Mouse (Mus musculus) frontal cortex, adult 2 months (tissue): ENCODE results near the gene Zmynd8. TPM values are rescaled to one million over a fixed set of nuclear protein-coding genes. Genes with fewer than 3 reads are reported as not detected.

Experiments
- DNase-seq, 2 experiments: peaks; one replicate each; pipeline ENCODE4 v3.0.0; 2022; ENCODE audit warnings: low spot score in 1 of 2; ENCODE audit errors: extremely low spot score in 1 of 2
- polyA plus RNA-seq: library from polyadenylated mRNA; depleted of rRNA; stranded (reverse); fragments of >200 nt; gene quantifications from 2 replicates; pipeline ENCODE4 v1.2.3, GENCODE M21; 2012; rRNA removed

Zmynd8 gene
- polyA plus RNA-seq, 1 experiment, result 79.7 TPM

GRCm38 (mm10) chr2:165759421-165759985 is 139.3 kb downstream of the Zmynd8 start:
- DNase-seq, result no peak

DNA sequence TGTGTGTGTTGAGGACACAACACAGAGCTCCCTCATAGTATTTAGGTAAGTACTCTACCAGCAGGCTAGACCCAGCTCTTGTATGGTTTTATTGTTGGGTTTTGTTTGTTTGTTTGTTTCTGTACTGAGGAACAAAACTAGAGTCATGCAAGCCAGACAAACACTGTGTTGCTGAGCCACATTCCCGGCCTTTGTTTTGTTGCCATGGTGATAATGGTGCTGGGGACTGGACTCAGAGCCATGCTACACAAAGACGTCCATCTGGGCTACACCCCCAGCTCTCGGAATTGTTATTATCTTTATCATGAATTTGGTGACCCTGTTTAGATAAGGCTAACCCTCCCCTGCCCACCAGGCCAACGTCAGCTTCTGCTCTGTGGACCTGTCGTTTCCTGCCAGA is 140.3 kb downstream of the Zmynd8 start:
- DNase-seq, result no peak

DNA sequence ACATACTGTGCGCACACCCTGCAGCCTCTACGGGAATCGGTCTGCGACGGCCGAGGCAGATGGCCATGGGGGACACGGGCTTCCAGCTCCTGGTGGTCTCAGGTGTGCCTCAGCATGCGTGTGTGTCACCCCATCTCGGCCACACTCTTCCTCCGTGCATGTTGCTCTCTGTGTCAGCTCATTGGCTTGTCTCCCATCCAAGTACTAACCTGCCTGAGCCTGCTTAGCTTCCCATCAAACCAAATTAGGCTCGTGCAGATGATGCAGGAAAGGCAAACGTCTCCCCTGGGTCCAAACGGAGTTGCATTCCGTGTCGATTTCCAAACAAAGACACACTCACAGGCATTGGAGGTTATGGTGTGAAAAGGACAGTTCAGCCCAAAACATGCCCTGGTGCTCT is 141.0 kb downstream of the Zmynd8 start:
- no peak for DNase-seq

DNA sequence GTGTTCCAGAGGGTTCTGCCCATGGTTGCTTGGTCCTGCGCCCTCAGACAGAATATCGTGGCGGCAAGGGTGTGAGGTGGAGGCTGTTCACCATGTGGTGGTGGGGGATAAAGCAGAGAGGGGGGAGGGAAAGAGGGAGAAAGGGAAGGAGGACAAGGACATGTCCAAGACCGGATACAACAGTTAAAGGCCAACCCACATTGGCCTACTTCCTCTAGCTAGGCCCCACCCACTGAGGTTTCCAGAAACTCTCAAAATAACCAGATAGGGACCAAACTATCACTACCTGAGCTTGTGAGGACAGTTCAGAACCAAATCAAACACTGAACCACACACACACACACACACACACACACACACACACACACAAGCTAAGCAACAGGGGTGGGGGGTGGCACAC is 146.1 kb downstream of the Zmynd8 start:
- no peak for DNase-seq

DNA sequence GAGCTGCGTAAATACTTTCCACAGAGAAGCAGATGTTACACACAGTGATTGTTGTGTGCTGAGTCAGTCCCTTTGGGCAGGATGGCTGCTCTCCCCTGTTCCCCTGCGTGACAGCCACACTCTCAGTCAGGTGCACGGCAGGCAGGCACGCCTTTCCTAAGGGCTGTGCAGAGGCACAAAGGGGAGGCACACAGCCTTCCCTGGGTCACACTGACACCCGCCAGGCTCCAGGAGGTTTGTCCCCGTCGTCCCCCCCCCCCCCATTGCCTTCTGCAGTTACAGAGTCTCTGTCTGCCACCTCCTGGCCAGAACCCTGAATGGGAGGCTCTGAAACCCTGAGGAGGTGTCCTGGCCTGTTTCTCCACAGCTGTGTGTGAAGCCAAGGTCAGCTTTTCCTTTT is 147.7 kb downstream of the Zmynd8 start:
- peak in 1 of 2 experiments; percentile 40 for DNase-seq

GRCm38 (mm10) chr2:165748426-165748825 is 150.4 kb downstream of the Zmynd8 start:
- no peak for DNase-seq

- no peak for DNase-seq
Measured at GRCm38 (mm10) chr2:165747975-165748374, 150.8 kb downstream of the Zmynd8 start.

DNA sequence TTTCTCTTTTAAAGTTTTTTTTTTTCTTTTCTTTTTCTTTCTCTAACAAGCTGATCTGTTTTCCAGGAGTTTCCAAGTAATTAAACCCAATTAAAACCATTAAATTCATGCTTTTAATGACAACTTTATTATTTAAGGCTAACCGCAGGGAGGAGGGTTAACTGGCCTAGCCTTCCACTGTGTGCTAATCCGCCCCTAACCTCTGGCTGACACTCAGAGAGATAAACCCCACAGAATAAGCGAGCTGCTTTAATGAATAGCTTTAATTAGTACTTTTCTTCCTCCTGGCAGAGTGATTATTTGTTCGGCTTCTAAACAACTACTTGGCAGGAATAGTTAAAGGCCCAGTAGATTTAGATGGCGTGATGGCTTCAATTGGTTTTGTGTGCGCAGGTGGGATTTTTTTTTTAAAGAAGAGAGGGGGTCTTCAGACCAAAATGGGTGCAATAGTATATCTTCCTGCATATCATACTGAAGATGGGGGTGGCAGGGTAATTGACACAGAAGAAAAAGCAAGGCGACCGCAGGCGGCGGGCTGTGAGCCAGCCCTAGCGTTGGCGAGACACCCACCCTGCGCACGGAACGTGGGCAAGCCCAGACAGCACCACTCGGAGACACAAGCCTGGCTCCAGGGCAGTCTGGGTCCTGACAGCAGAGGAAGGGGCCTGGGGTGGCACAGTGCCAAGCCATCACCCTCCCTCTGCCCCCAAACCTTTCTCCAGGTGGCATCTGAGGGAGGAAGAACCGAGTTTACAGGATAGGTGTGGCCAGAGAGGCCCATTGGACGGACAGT is 153.3 kb downstream of the Zmynd8 start:
- DNase-seq, result peak in 1 of 2 experiments; percentile 34

- no peak for DNase-seq
Measured at GRCm38 (mm10) chr2:165742210-165742786, 156.5 kb downstream of the Zmynd8 start.

GRCm38 (mm10) chr2:165741526-165742050 is 157.2 kb downstream of the Zmynd8 start:
- no peak for DNase-seq

GRCm38 (mm10) chr2:165740982-165741381 is 157.8 kb downstream of the Zmynd8 start:
- DNase-seq, result no peak

DNA sequence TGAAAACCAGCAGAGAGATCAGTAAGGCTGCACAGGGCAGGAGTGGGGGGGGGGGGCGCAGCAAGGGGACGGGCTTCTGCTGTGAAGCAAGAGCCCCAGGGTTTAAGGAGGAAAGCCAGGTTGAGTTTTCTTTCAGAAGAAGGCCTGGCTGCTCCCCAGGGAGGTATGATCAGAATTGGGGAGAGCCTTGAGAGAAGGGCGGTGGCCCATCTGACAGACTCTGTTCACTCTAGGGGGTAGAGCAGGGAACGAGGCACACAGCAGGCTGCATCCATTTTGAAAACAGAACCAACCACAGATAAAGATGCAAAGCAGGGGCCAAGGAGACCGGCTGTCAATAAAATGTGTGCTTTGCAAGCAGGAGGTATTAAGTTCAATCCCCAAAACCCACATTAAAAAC is 158.4 kb downstream of the Zmynd8 start:
- DNase-seq, result no peak

GRCm38 (mm10) chr2:165736297-165736696 is 162.5 kb downstream of the Zmynd8 start:
- no peak for DNase-seq

Other genes with a start within 250 kb of the Zmynd8 start
- 33.5 and 34.2 TPM in 2 replicates for gene Ncoa3, start 93.6 kb upstream of the Zmynd8 start, polyA plus RNA-seq